Mouse (Mus musculus): ENCODE measurements around the gene Fgf4. TPM values are rescaled to one million over a fixed set of nuclear protein-coding genes. Genes with fewer than 3 reads are reported as not detected.

Fgf4 gene
- polyA plus RNA-seq, 1 experiment = not detected

- DNase-seq (ENCODE audit: low read depth) = no peak
Observed at GRCm38 (mm10) chr7:144908705-144909104, 61.5 kb downstream of the Fgf4 start.

- no peak for DNase-seq (ENCODE audit: low read depth)
Observed at GRCm38 (mm10) chr7:144911121-144911520, 64.0 kb downstream of the Fgf4 start.

GRCm38 (mm10) chr7:144912897-144913296 lies 65.7 kb downstream of the Fgf4 start:
- no peak for DNase-seq (ENCODE audit: low read depth)

GRCm38 (mm10) chr7:144914296-144914947 lies 67.3 kb downstream of the Fgf4 start:
- no peak for DNase-seq (ENCODE audit: low read depth)

Other genes with a start within 250 kb of the Fgf4 start
- gene Ano1, start 95.4 kb upstream of the Fgf4 start, polyA plus RNA-seq (2012; rRNA removed) = 112 and 115 TPM in 2 replicates
- gene Fgf3, start 9.3 kb upstream of the Fgf4 start, polyA plus RNA-seq (2012; rRNA removed) = not detected in 2 replicates
- gene Fgf15, start 49.2 kb downstream of the Fgf4 start, polyA plus RNA-seq (2012; rRNA removed) = 0.14 TPM in 1 of 2 replicates, not detected in the other
- gene LTO1, start 67.7 kb downstream of the Fgf4 start, polyA plus RNA-seq (2012; rRNA removed) = 20.6 and 21.3 TPM in 2 replicates
- 50.2 and 76.3 TPM in 2 replicates for gene Ccnd1, start 92.6 kb downstream of the Fgf4 start, polyA plus RNA-seq (2012; rRNA removed)

All from gonadal fat pad, adult 2 months (tissue).